Mouse (Mus musculus): Measurements from ENCODE around the gene Ubl7.

- no peak for TF ChIP-seq CTCF (IDR thresholded peaks at IDR 0.05; ENCODE audit: low read depth, low read length)
- TF ChIP-seq GATA1 (IDR thresholded peaks at IDR 0.05; ENCODE audit: borderline replicate concordance, low read length), result no peak
- no peak for TF ChIP-seq POLR2AphosphoS5 (IDR thresholded peaks at IDR 0.05; ENCODE audit: insufficient replicate concordance, low read depth, low read length)
- no peak for TF ChIP-seq GATA2 (IDR thresholded peaks at IDR 0.05; ENCODE audit: borderline replicate concordance, low read depth, low read length)
- TF ChIP-seq TAL1 (conservative IDR thresholded peaks at IDR 0.05; ENCODE audit: low read depth, low read length), result no peak
Measured at GRCm38 (mm10) chr9:57867880-57868279, 42.9 kb upstream of the Ubl7 start.
